Mouse (Mus musculus) MN1 (cell line): ENCODE measurements at regions not wholly inside any gene's neighbourhood (a gene's known extent, or its start where the extent isn't known, plus 50 kb on each side); places are given as distances from the start of the nearest gene placed in this dataset.

Experiments
- DNase-seq: peaks from one replicate; pipeline ENCODE4 v3.0.0-alpha.2; 2016; ENCODE audit warnings: low spot score

DNA sequence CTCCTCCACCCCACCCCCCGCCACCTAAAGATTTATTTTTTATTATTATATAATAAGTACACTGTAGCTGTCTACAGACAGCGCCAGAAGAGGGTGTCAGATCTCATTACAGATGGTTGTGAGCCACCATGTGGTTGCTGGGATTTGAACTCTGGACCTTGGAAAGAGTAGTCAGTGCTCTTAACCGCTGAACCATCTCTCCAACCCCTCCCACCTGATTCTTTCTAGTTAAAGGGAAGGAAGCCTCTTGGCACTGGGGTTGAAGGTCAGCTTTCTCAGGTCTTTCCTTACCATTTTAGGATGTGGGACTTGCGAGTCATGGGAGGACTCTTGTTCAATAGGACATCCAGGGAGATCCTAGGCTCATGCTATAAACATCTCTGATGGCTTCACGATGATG lies 54.7 kb downstream of the Hes1 start:
- DNase-seq, result no peak

DNA sequence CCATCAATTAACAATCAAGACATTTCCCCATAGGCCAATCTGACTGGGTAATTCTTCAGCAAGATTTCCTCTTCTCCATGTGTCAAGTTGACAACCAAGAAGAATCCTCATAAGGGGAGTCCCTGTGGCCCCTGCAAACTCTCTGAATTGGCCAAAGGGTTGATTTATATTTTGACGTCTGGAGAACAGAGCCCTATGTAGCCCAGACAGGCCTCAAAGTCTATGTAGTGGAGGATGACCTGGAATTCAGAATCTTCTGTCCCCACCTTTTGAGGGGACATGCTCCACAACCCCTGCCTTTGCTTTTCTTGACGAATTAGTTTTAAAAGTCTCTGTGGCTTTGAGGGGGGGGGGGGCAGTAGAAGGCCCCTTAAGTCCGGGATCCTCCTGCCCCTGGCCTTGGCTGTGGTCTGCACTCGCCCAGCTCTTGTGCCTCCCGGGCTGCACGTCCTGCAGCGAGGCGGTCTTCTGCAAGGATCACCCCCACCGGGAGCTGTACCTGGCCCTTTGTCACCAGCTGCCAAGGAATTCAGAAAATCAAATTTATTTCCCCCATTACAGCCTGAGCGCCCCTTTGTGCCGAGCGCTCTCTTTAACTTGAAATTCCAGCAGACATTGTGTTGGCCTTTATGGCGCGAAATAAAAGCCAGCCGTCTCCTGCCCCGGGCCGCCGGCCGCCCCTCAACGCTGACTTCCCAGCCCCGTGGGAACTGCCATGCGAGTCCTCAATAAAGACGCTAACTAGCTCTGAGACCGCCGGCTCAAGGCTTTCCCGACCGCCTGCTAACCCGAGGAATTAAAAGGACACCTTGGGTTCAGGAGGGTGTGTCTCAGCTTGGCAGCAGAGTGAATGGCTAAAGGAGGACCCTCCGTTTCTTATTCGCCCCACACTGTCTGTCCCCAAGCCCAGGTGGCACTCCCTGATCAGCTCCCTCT lies 56.4 kb downstream of the Hes1 start:
- DNase-seq, result no peak

DNA sequence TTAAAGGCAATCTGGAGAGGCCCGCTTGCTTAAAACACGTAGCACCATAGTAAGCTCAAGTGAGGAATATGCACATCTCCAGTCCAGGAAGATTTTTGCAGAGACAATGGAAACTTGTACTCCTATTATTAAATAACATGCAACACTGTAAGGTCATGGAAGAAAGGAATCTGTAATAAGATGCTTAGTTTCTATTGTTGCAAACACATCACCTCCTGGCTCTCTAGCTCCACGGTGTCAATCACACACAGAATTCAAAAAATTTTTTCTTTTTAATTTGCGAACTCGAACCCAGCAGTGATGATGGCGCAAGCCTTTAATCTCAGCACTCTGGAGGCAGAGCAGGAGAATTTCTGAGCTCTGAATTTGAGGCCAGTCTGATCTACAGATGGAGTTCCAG lies 57.4 kb downstream of the Hes1 start:
- no peak for DNase-seq

DNA sequence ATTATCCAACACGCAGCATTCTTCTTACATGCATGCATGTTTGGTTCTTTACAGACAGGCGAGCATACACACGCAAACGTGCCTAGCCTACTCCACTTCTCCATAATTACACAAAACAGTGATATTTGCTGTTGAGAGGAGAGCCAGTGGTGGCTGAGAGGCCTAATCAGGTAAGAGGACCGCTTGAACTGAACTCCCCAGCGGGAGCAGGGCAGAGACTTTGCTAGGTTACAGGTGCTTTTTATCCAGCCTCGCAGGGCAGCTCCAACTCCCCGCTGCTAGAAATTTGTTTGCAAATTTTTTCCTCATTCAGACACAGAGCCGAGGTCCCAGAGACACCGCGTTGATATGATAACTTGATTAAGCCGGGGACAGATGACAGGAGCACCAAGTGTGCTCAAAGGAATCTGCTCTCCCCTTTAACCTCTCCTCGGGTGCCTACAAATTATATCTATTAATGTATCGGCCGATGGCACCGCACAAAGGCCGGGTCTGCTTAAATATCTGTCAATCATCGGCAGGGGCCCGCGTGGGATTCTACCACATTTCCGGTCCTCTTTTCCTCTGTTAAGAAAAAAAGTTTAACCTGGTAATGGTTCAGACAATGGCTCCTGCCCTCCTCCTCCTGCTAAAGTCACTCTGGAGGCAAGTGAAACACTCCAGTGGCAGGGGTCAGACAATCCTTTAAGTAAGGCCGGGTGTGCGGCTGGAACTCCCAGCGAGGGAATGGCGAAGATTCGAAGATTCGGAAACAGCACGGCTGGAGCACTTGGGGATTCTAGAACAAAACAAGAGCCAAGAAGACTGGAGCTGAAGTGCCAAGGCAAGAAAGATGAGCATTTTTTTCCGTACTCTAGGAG lies 58.3 kb downstream of the Hes1 start:
- DNase-seq, result no peak

DNA sequence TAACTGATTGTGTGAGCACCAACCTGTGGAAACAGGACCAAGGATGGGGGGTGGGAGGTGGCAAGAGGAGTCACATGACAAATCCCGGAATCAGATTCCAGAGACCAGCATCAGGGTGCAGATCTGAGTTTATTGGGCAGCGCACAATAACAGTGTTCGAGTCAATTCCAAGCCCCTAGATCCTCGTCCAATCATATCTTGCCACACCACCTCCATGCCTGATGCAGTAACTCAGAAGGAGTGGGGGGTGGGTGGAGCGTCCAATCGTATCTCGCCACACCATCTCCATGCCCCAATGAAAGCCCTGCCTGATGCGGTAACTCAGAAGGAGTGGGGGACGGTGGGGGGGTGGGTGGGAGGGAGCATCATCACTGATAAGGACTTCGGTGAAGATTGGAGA lies 62.8 kb downstream of the Hes1 start:
- no peak for DNase-seq

DNA sequence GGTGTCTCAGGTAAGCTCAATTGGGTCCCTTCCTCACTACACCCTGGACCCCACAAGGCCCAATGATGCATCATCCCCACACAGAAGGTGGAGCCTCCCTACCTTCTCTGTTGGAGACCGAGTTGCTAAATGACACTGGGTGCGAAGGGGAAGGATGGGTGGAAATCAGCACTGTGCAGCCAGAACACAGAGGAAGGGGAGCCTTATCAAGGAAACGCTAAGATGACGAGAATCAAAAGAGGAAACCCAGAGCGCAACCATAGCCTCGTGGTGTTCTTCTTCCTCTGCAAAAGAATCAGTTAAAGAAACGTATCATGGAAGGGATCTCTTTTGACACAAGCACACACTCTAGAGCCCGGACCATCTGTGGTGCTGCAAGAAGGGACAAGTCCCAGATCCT lies 64.6 kb downstream of the Hes1 start:
- no peak for DNase-seq

DNA sequence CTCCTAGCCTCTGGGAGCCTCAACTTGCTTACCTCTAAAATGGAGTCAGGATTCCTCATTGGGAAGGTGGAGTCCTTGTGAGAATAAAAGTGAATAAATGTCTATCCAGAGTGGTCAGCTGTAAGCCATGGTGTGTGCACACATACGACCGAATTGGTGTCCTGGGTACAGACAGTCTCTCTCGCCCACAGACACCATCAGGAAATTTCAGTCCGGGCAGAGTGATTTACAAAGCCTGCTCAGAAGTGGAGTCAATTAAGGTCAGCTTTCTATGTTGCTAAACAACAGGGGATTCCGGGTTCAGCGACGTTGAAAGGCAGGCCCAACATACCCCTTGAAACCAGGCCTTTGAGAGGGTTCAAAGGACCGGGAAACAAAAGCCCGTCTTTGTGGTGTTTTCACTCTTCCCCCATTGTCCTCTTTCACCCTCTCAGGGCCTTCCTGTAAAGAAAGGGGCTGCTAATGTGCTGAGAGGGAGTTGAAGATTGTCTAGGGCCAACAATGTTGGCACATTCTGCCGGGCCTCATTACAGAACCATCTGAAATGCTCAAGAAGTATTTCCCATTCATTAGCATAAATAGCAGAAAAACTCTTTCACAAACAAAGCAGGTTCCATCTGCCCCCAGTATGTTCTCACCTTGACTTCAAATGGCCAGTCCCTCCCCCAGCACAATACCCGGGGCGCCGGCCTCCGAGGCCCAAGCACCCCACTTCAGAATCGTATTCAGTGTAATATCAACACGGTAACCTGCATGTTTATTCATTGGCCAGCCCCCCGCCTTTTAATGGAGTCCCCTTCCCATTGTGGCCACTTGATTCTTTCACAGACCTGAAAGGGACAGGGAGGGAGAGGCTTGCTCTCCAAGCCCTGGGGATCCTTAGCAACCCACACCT lies 65.3 kb downstream of the Hes1 start:
- no peak for DNase-seq

DNA sequence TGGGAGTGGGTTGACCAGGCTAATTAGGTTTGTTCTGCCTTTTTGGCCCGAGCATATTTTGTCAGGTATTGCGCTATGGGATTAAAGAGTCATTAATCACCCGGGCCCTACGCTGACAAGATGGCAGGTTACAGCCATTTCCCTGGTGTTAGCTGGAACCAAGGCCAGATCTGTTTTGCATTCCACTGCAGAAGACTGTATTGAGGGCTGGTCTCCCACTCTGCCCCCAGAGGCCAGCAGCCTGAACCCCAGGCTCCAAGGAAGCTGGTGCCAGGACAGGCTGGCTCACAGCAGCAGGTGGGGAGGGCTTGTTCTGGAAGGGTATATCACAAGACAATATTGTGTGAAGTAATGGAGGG lies 65.9 kb downstream of the Hes1 start:
- DNase-seq, result no peak

DNA sequence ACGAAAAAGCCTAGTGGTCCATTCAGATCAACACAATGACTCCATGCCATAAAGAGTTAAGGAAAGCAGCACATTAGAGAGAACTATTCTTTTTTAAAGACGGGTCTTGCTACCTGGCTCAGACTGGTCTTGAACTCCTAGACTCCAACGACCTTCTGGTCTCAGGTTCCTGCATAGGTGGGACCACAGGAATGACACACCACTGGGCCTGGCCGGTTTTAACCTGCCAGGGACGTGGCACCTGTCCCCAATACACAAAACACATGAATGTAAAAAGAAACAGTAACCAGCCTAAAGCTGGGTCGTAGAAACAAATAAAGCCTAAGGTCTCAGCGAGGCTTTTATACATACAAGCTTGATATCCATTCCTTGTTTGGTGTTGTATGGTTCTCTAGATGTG lies 67.9 kb downstream of the Hes1 start:
- no peak for DNase-seq

DNA sequence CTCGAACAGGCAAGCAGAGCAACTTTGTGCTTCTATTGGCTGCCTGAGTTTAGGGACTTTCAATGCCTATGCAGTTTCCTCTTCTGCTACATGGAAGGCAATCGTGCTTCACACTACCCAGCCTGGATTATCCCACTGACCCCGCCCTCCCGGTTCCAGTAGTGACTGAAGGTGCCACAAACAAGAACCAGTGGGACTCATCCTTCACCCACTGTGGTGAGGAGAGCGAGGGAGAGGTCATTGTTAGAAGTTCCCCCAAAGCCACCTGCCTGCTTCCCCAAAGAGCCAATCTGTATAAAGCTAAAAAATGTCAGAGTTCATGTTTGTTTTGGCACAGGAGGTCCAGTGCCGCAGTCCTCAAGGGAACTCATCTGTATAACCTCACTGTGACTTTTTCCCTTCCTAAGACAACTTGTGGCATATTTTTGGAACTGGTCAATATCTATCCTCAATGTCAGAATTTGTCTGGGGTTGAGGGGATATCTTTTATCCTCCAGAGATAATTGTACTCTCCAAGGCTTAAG lies 70.5 kb downstream of the Hes1 start:
- DNase-seq, result no peak

DNA sequence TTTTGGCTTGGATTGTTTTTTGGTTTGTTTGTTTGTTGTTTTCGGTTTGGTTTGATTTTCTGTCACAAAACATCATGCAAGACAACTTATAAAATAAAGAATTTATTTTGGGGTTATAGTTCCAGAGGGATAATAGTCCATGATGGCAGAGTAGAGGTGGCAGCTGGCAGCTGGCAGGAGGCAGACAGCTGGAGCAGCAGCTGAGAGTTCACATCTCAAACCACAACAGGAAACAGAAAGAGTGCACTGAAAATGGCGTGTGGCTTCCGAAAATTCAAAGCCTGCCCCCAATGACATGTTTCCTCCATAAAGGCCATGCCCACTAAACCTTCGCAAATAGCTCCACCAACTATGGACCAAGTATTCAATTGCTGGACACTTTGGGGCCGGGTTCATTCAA lies 72.7 kb downstream of the Hes1 start:
- no peak for DNase-seq

DNA sequence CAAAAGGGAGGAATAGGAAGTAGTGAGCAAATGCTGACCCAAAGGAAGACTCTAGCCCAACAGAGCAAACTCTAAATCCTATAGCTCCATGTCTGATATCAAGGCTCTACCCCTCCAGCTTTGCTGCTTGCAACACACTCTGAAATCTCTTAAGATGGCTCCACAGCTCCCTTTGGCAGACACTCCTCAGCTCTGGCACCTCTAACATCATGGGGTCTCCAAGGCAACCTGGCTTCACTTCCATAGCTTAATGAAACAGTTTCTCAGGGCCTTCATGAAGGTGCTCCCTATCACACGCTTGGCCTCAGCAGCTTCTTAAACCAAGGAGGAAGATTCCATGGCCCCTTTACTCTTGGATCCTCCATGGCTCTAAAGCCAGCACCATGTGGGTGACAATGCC lies 73.6 kb downstream of the Hes1 start:
- no peak for DNase-seq

DNA sequence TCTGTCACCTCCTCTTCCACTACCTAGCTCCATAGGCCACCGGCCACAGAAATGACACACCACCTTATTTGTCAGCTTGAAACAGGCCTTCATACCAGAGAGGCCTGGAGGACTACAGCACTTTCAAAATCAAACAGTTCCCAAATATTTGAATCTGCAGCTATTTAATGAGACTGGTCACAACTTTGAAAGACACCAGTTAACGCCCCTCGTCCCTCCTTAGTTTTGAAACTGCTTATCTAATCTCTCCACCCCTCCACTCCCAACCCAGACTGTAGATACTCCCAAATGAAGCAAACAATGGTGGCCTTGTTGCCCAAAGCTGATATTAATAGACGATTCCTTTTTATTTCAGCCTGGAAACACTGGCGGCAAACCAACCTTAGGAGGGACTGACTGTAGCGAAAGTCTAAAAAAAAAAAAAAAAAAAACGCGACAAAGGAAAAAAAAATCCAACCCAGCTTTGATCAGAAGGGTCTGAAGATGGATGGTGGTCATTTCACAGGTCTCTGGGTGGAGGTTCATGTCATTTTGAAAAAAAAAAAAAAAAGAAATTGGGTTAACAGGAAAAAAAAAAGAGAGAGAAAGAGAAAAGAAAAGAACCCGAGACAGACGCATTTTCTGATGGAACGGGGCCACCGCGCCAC lies 80.8 kb downstream of the Hes1 start:
- DNase-seq, result no peak

DNA sequence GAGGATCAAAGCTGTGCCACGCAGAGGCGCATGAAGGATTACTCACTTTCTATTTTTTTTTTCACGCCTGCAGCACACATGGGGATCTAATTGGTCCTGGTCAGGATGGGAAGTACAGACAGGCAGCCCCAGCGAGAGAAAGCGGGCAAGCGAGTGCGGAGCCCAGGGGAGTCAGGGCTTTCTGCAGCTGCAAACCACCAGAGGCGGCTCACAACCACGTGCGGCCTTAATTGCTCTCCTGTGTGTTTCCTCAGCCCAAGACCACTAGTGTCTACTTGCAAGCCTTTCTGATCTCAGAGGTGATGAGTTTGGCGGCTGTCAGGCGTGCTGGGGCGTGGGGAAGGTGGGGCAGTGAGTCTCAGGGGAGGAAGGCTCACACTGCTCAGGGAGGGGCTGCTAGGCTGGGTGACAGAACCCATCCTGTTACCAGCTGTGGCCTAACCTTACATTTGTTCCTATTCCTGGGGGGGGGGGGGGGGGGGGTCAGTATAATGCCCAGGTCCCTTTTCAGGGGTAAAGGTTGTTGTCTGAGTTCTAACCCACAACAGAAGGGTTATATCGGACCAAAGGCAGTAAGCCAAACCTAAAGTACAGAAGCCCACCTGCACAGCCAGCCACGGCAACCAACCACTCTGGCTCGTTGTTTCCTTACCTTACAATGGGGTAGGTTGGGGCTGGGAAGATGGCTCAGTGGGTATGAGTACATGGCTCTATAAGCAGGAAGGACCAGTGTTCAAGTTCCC lies 81.5 kb downstream of the Hes1 start:
- DNase-seq, result peak; percentile 81

DNA sequence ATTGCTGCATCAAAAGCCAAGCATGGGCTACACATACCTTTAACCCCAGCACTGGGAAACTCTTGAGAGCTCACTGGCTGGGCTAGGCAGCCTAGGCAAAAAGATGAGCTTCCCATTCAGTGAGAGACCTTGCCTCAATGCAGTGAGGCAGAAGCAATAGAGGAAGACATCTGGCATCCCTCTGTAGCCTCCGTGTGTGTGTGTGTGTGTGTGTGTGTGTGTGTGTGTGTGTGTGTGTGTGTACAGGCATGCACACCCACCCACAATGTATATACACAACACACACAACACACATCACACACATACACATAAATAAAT lies 82.0 kb downstream of the Hes1 start:
- DNase-seq, result no peak

DNA sequence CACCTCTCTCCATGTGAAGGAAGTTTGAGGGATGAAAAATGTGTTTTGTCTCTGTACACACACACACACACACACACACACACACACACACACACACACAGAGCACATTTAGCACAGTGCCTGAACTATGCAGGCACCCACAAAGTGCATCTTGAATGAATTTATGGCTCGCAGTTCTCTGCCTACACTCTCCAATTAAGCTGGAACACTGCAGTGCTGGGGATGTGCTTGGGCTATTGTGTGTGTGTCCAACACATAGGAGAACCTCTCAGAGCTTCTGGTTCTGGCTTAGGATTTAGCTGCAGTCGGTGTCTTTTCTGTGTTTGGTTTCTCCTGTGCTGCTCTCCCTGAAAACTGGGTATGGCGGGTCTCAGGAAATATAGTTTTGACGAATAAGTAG lies 83.1 kb downstream of the Hes1 start:
- DNase-seq, result no peak

DNA sequence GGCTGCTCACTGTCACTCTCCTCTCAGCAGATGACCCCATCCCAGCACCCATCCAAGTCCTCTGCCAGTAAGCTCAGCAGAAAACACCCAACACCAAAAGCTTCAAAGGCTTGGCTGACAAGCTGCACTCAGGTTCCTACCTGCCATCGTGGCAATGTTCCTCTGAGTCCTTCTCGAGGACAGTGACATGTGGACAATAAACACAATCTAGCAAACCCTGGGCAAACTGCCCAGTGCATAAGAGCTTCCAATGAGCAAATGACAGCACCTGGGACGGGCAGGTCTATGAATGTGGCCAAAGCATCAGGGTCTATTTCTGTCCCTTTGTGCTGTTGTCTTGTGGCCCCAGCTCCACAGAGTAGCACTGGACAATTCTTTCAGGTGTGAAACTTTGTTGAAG lies 86.9 kb downstream of the Hes1 start:
- DNase-seq, result no peak

DNA sequence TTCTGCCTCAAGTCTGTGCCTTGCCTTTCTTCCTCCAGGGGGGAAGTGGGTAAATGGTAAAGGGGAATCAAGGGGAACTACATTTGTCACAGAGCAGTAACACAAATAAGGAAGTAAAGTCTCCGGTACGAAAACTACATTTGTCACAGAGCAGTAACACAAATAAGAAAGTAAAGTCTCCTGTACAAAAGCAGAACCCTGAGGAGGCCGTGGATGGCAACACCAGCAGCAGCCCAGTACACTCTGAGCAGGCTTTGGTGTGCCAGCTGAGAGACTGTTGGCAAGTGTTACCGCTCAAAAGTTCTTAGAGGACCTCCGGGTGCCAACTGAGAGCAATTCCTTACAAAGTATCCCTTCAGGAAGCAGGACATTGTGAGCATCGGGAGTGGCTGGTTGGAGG lies 90.9 kb downstream of the Hes1 start:
- DNase-seq, result no peak

DNA sequence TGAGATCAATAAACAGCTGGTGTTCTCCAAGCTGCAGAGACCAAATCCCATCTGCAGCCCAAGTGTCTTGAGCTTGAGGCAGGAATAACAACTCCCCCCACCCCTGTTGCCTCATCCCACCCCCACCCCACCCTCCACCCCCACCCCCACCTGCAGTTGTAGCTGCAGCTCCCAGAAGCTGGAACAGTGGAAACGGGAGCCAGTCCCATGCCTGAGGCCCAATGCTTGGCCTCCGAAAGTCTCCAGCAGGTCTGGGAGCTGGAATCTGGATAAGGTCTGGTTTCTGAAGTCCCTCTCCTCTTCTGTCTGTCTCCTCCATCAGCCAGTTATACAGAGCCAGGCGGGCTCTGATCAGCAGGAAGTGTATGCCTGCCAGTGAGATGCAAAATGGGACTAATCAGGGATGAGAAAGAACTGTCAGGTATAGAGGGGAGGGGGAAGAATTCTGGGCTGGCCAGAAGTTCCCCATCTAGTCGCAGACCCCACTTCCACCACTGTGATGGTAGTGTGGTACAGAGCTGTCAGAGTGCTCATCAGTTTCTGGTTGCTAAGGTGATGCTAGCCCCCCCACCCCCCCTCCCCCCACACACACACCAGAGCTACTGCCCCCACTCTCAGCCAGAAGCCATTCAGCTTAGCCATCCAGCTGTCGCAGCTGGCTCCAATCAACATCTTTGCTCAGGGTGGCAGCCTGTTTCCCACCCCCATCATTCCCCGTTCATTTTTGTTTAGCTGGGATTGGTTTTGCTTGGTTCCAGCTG lies 91.5 kb downstream of the Hes1 start:
- DNase-seq, result no peak

DNA sequence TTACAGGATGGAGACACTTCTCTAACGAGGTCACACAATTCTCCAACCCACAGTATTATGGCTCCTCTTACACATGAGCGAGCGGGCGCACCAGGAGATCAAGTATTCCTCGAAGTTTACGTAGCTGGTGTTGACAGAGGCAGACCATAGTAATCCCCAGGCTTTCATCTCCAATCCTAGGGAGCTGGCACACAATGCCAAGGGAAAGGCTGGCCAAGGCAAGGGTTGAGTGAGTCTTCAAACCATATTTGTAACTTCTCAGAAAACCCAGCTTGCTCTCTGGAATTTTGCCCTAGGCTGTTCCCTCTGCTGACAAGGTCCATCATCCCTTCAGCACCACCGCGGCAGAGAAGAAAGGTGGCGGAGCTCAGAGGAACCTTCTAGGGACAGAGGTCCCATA lies 94.0 kb downstream of the Hes1 start:
- DNase-seq, result no peak
